Mouse (Mus musculus): Measurements from ENCODE around the gene Rora. TPM values are rescaled to one million over a fixed set of nuclear protein-coding genes. Genes with fewer than 3 reads are reported as not detected.

The Rora gene
- total RNA-seq, 2 experiments from 2014 or later, result 21.2 to 31.2 TPM

DNA sequence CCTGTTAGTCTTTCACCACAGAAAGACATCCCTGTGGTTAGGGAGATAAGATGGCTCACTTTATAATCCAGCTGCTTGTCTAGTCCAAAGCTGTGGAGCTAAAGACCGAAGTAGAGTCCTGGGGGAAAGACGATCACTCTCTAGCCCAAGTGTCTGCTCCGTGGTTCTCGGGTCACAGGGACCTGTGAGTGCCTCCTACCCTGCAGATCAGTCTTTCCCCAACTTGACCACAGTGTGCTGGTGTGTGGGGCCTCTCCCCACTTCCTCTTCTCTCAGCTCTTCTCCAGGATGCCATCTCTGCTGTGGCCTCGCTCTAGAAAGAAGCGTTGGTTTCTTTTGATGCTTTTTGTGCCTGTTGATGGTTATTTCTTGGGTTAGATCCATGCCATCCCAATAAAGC, 682.5 kb downstream of the Rora start:
- DNase-seq (ENCODE audit: low spot score), result no peak
- intact Hi-C loops (cut with DNase I), result no loop called here

DNA sequence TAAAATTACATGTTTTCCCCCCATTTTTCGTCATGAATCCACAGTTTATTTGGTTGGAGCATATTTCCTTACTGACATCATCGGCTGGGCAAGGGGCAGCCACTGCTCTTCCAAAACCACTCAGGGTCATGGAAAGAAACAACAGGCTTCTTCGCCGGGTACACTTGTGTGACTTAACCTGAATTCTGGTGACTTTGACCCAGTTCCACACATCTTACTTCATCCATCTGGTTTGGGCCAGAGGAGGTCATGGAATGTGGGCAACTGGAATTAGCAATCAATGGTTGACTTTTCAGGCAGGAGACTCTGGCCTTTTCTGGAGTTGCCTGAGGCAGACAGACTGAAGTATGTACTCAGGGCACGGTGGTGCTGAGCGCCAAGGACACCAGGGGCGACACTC, 685.6 kb downstream of the Rora start:
- DNase-seq (ENCODE audit: low spot score), result no peak
- intact Hi-C loops (cut with DNase I), result no loop called here

DNA sequence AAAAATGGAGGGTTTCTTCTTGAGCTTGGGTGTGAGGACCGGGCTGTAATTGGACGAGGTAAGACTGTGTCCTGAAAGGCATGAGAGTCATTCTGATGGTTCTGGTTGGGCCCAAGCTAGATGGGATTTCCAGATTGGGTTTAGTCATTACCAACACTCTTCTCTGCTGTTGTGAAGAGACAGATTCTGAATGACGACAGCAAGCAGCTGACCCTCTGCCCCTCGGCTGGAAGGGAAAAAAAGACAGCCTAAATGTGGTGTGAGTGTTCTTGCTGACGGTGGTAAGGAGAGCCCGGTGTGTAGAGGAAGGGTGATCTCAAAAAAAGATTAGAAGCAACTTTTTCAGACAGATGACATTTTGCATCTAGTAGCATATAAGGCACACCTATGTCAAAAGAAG, 686.2 kb downstream of the Rora start:
- intact Hi-C loops (cut with DNase I), result no loop called here
- no peak for DNase-seq (ENCODE audit: low spot score)

DNA sequence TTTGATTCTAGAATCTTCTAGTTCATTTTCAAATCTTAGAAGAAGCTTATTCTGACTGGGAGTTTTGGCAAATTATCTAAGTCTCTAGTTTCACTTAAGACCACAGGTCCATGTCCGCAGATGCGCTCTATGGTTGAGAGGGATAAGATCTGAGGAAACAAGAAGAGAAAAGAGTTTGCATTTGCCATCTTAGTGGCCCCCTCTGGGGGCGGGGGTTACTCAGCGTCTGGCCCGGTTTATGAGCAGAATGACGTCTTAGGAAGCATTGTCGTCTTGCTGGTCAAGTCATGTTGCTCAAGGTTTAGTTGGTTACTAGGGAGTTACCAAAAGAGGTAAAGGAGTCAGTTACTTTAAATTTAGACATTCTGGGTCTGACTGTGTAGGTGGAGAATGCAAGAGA, 686.8 kb downstream of the Rora start:
- no peak for DNase-seq (ENCODE audit: low spot score)
- intact Hi-C loops (cut with DNase I), result no loop called here

DNA sequence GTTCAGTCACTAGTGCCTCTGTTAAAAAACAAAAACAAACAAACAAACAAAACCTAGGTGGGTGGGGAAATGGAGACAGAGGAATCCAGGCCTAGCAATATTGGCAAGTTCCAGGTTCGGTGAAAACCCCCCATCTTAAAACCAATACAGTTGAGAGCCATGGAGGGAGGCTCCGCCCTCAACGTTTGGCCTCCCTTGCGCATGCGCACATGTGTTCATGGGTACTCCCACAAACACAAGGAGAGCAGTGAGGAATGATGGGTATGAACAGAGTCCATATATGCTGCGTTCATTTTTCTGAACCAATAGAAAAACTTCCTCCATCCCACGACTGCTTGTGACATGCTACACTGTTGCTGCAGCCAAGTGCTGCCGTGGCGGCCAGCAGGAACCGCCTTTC, 690.3 kb downstream of the Rora start:
- intact Hi-C loops (cut with DNase I), result no loop called here
- no peak for DNase-seq (ENCODE audit: low spot score)

DNA sequence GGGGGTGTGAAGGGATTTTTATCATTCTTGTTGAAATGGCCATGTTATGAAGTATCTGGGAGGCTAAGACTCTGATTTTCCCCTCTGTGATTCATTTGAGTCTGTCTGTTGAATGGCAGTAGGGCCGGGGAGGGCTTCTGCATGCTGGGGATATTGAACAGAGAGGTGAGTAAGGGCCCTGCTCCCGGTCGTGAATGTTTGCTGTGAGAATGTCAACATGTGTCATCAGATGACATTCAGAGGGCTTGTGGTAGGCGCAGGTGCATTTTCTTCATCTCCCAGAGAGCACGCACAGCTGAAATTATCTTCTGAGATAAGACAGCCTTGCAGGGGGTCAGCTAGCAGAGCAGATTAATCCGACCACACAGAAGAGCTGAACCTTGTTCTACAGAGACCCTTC, 692.0 kb downstream of the Rora start:
- no peak for DNase-seq (ENCODE audit: low spot score)
- intact Hi-C loops (cut with DNase I), result no loop called here

DNA sequence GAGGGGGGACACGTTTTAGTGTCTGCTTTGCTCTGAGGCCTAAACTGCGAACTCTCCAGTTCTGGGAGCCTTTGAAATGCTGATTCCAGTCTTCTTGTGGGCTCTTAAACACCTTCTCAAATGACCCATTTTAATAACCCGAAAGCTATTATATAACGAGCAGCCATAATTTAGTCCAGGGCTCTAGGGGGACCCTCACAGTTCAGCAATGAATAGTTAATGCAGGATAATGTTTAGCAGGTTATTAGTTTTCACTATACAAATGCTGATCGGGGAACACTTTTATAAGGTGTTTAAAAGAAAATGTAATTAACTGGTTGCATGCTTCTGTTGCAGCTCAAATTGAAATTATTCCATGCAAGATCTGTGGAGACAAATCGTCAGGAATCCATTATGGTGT, 694.2 kb downstream of the Rora start:
- DNase-seq (ENCODE audit: low spot score), result no peak
- intact Hi-C loops (cut with DNase I), result no loop called here

DNA sequence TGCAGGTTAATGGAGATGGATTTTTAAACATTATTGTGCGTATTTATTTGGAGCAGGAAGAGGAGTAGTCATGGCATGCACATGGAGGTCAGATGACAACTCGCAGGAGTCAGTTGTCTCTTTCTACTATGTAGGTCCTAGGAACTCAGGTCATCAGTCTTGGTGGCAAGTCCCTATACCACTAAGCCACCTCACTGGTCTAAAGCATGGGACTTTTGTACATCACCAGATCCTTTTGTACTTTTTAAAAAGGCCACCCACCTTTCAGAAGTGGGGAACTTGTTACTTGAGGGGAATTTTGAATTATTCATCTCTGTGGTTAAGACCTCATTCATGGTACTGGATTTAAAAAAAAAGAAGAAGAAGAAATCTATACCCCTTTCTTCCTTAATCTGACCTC, 696.0 kb downstream of the Rora start:
- intact Hi-C loops (cut with DNase I), result no loop called here
- no peak for DNase-seq (ENCODE audit: low spot score)

DNA sequence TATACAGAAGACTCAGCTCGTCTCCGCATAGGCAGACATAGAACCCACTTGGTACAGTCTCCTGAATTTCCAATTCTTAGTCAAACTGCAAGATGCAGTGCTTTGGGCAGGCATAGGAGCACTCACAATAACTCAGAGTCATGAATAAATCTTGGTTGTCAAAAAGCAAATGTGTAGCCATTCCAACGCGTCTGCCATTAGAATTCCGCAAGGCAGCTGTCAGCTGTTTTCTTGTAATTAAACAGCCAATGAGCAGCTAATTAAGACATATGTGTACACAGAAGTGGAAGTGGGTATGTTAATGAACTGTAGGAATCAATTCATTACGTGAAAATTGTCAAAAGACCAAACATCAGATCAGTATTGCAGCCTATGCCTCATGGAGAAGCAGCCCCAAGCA, 700.6 kb downstream of the Rora start:
- intact Hi-C loops (cut with DNase I), result no loop called here
- no peak for DNase-seq (ENCODE audit: low spot score)

DNA sequence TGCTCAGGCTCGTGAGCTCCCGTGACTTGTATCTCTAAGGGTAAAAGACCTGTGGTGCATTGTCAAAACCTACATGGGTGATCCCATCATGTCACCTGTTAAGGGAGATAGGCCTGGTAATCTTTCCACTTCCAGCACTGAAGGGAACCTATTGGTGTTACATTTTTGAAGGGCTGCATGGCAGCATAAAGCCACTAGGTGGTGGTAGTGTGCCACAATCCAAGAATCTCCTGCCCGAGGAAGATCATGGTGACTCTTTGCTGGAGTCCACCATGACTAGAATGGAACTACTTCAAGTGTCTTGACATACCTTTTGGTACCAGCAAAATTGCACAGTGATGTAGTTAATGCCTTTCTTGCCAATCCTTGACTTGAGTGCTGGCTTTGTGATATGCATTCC, 704.2 kb downstream of the Rora start:
- DNase-seq (ENCODE audit: low spot score), result no peak
- intact Hi-C loops (cut with DNase I), result no loop called here

DNA sequence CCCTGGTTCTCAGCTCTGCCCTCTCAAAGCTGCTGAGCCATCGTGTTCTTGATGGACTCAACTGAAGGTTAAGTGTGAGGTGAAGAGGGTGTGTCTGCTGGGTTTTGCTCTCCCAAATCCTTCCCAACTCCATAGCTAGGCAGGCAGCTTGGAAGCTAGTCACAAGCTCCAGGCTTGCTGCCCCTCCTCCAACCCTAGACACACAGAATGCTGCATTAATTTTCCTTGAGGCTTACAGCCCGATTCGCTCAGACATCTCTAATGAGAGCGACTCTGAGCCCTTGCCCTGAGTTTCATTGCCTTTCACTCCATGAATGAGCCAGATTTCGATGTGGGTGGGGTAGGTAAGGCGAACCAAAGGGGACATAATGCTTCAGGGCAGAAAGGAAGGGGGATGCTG, 705.2 kb downstream of the Rora start:
- intact Hi-C loops (cut with DNase I), result no loop called here
- DNase-seq (ENCODE audit: low spot score), result no peak

DNA sequence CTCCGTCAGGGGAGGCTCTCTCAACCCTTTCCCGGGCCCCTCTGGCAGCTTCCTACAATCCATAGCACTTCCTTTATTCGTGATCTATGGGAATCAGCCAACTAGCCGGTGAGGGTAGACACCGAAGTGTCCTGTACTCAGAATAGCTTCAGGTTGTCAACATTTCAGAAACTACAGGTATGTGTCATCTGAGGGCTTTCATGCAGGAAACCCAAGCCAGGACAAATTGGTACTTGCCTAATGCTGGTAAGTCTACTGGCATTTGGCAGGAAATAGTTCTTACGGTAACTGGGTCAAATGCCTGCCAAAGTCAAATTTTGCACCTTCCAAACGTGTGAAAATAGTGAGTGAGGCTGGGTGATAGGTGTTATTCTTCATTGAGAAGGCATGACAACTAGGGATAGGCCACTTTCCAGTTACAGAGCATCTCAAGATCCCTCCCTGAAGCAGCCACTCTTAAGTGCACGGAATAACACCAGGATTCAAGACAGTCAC, 708.4 kb downstream of the Rora start:
- intact Hi-C loops (cut with DNase I), result no loop called here
- no peak for DNase-seq (ENCODE audit: low spot score)

DNA sequence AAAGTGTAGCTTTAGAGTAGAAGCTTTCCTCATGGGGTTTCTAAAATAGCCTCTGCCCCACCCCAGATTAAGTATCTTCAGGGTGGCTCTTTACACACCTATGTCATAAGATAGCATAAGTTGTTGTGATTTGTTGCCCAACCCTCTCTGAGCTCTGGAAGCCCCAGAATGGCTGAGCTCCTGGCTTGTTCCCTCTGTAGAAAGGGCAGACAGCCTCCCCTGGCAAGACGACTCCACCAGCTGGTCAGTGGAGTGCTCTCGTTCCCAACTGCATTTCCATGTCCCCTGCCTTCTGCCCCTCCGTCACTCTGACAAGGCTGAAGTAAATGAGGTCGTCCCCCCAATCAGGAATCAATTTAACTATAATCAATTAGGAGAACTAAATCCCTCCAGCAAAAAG, 709.2 kb downstream of the Rora start:
- intact Hi-C loops (cut with DNase I), result no loop called here
- no peak for DNase-seq (ENCODE audit: low spot score)

DNA sequence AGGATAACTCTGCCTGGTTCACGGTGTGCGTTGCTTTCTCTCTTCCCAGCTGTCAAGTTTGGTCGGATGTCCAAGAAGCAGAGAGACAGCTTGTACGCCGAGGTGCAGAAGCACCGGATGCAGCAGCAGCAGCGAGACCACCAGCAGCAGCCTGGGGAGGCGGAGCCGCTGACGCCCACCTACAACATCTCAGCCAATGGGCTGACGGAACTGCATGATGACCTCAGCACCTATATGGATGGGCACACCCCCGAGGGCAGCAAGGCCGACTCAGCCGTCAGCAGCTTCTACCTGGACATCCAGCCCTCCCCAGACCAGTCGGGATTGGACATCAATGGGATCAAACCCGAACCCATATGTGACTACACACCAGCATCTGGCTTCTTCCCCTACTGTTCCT, 710.5 kb downstream of the Rora start:
- intact Hi-C loops (cut with DNase I), result no loop called here
- DNase-seq (ENCODE audit: low spot score), result no peak

DNA sequence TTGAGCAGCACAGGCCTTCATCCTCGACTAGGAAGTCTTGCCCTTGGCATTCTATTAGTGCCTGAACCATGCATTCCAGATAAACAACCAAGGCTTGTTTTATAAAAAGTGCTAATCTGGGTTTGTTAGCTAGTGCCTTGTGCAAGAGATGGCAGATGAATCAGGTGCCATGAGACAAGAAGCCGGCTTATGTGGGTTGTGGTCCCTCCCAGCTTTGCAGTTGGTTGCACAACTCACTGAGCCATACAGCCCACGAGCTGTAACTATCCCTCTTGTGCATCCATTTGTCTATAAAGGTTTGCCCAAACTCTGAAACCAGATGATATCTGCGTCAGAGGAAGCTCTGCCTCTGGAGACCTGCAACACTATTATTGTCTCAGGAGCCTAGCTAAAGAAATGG, 713.5 kb downstream of the Rora start:
- intact Hi-C loops (cut with DNase I), result loop anchor here (5.0 kb wide), 1 partner anchor 1355 kb away; no protein-coding TSS in a partner anchor
- DNase-seq (ENCODE audit: low spot score), result no peak

DNA sequence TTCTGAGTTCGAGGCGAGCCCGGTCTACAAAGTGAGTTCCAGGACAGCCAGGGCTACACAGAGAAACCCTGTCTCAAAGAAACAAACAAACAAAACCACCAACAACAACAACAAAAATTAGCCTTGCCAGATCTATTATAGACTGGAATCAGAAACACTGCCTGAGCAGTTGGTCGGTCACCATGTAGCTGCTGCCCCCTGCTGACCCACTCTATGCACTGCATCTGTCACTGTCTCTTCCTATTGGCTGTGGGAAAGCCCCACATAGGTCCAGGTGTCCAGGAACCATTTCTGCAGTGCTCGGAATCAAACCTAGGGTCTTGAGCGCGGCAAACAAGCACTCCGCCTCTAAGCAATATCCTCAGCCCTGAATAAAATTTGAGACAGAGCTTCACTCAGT, 714.5 kb downstream of the Rora start:
- intact Hi-C loops (cut with DNase I), result loop anchor here (5.0 kb wide), 1 partner anchor 1356 kb away; no protein-coding TSS in a partner anchor
- DNase-seq (ENCODE audit: low spot score), result peak; percentile 26

DNA sequence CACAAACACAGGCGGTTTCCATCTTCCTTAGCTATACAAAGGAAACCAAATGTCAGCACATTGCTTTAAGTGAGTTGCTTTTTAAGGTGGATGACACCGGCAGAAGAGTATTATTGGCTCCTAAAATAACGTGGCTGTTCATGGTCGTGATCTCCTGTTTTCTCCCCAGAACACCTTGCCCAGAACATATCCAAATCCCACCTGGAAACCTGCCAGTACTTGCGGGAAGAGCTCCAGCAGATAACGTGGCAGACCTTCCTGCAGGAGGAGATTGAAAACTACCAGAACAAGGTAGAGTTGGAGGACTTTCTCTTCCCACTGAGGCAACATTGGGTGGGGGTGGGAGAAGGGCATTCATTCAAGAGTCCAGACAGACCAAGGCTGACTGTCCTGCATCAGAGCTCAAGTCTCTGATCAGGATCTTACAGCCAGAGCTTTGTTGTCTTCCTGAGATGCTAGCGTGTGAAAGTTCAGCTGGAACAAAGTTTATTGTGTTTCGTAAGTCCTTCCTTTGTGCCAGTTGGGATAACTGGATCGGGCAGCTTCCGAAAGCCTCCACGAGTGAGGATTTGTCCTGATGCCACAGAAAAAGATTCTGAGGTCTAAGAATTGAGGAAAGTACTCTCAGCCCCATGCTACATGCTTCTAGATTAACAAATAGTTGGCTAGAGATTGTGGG, 717.6 kb downstream of the Rora start:
- intact Hi-C loops (cut with DNase I), result no loop called here
- no peak for DNase-seq (ENCODE audit: low spot score)

DNA sequence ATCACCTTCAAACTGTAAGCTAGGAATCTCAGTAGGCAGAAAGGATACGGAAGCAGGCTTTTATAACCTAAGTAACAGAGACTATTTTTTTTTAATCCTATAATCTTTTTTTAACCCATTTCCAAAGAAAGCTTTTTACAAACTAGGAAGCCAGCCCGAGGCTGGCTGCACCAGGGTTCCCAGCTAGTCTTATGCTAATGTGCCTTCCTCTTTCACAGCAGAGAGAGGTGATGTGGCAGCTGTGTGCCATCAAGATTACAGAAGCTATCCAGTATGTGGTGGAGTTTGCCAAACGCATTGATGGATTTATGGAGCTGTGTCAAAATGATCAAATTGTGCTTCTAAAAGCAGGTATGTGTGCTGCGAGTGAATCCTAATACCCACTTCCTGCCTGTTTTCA, 719.3 kb downstream of the Rora start:
- intact Hi-C loops (cut with DNase I), result no loop called here

DNA sequence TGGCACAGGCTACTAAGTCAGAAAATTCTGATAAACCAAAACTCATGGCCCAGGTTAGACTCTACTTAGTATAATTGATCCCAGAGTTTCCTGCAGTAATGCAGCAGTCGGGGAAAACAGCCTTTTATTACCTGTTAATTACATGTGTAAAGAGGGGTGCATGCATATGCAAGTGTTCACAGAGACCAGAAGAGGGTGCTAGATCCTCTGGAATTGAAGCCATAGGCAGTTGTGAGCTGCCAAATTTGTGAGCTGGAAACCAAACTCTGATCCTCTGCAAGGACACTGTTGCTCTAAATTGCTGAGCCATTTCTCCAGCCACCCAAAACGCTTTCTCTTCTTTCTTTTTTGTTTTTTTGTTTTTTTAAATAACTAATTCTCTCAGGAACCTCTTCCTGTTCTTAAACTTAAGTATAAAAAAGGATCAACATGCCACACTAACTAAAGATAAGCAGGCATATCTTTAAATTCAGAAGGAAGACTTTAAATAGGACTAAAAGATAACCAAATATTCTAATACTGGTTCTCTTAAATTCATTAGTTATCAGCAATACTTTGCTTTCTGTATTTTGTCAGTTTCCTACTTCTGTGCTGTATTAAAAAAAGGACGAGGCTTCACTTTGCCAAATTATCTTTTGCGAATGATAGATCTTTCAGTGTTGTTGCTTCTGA, 723.5 kb downstream of the Rora start:
- DNase-seq (ENCODE audit: low spot score), result no peak
- intact Hi-C loops (cut with DNase I), result no loop called here

More for the DNA sequence above, 719.3 kb downstream of the Rora start:
- no peak for DNase-seq (ENCODE audit: low spot score)

DNA sequence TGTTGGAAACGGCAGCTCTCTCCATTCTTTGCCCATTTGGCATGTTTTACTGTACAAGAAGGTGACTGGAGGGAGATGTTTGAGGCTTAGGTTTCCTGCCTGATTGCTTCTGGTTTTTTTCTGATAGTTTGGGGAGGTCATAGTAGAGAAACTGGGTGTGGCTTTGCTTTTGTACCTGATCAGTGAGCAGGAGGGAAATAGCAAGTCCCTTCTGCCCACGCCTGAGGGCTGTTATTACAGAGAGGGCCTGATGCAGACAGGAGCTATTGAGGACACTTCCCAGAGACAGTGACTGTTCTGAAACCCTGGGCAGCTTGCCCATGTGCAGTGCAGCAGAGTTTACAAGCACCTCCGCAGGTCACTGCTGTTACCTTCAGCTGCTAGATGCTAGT, 724.1 kb downstream of the Rora start:
- intact Hi-C loops (cut with DNase I), result no loop called here
- no peak for DNase-seq (ENCODE audit: low spot score)

DNA sequence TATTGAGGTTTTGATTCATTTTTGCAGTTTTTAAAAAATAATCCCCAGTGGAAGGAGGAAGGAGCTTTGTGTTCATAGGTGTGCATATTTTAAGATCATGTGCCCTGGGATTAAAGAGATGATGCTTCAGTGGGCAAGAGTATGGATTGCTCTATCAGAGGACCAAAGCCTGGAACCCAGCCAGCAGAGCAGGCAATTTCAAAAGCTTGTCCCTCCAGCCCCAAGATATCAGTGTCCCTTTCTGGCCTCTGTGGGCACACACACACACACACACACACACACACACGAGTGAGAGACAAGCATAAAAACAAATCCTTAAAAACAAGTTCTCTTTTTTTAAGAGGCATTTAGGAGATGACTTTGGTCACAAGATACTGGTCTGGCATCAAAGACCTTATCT, 727.0 kb downstream of the Rora start:
- intact Hi-C loops (cut with DNase I), result no loop called here
- no peak for DNase-seq (ENCODE audit: low spot score)

DNA sequence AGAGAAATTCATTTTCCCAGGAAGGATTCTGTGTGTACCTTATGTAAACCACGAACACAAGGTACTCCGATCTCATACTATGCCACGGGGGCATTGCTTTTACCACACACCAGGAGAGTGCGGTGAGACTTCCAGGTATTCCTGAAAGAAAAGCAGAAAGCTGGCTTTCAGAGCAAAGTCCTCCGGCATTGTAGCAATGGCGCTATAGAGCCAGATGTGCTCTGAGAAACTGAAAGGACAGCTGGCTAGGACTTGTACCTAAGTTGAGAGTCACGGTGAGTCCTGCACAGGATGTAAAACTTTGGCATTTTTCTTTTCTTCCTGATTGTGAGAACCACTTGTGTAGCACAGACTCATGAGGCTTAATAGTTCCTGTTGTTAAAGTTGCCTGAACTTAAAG, 728.2 kb downstream of the Rora start:
- intact Hi-C loops (cut with DNase I), result no loop called here
- no peak for DNase-seq (ENCODE audit: low spot score)

Measured in heart, postnatal 25 days (tissue).